Mouse (Mus musculus): ENCODE results near the gene Hrc.

Hrc gene

DNA sequence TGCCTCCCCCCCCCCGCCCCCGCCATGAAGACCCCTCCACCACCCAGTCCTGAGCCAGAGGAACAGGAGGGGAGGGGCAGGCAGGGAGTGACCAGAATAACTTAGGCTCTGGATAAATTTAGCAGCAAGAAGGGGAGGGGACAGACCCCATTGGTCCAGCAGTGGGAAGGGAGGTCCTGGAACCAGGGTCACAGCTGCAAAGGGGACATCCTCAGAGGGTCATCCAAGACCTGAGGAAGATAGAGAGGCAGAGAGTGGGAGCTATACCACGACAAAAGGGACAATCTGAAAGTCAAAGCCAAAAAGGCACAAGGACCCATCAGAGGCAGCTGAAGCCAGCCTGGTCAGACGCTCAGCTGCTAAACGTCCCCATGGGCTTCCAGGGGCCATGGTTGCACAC lies at the start of gene Hrc:
TSS of gene Hrc (plus strand) at position 235 of the 400 bp plus-strand sequence.
- DNase-seq (ENCODE audit: low spot score), result no peak

DNA sequence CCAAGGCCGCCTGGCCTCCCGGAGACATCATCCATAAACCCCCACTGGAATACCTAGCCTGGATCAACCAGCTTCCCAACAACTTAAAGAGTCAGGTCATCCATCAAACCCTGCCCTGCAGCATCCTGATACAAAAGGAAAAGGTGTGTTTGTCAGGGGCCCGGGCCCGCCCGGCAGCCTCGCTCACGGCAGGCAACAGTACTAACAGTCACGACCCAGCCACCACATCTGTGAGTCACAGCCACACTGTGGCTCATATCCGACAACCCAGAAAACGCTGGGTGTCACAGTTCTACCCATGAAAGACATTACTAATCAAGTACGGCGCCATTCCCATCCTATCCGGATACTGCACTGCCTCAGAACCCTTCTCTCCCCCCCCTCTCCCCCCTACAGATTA lies 48.6 kb upstream of the Hrc start:
- no peak for DNase-seq (ENCODE audit: low spot score)

DNA sequence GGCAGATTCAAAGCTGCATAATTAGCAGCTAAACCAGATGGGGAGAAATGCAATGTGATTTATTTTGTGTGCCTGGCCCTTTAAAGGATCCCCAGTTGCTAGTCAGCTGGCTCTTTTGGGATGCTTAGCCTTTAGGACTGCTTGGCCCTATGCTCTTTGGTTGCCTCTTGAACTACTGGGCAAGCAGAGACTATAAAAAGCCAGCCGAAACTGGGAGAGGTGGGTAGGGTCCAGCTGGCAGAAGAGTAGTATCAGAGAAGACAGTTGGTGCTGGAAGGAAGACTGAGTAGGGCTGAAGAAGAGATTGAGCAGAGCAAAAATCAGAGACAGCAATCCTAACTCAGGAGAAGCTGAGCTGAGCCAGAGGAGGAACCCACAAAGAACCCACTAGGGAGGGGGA lies 38.5 kb upstream of the Hrc start:
- no peak for DNase-seq (ENCODE audit: low spot score)

DNA sequence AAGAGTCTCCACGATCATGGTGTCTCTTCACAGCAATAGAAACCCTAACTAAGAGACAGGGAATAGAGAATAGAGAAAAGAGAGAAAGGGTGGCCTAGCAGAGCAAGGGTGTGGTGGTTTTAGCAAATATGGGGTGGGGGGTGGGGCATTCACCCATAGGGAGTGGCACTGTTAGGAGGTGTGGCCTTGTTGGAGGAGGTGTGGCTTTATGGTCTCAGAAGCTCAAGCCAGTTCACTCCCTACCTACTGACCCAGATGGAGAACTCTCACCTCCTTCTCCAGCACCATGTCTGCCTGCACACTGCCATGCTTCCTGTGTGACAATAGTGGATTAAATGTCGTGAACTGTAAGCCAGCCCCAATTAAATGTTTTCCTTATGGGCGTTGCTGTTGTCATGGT lies 37.5 kb upstream of the Hrc start:
- DNase-seq (ENCODE audit: low spot score), result no peak

DNA sequence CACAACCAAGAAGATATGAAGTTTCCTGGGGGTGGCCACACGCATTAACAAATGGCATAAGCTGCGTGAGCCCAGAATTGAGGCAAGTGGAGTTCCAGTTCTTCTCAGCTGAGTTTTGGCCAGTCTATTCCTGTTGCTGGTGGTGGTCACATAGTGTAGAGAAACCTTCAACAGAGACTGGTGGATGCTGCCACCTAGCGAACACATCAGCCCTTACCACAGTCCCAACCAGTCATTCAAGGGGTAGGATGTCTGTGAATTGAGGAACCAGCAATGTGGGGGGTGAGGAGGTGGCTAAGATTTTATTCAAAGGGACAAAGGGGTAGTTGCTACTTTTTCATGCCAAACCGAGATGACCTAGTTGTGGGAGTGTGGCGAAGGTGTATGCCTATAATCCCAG lies 35.3 kb upstream of the Hrc start:
- no peak for DNase-seq (ENCODE audit: low spot score)

DNA sequence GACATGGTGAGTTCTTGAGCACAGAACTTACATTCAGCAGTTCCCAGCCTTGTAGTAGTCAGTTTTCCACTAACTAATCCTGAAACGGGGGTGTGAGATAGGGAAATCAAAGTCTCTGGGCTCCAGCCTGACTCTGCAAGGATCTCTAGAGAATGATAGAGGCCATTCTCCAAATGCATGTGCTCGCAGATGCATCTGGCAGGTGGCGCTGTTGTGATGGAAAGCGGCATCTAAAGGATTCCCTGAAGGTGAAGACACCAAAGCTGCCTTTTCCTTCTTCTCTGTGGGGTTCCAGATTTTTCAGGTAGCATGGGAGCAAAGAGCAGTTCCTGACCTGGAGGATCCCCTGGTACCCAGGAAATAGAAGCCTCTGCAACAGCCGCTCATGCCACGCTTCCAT lies 34.8 kb upstream of the Hrc start:
- no peak for DNase-seq (ENCODE audit: low spot score)

DNA sequence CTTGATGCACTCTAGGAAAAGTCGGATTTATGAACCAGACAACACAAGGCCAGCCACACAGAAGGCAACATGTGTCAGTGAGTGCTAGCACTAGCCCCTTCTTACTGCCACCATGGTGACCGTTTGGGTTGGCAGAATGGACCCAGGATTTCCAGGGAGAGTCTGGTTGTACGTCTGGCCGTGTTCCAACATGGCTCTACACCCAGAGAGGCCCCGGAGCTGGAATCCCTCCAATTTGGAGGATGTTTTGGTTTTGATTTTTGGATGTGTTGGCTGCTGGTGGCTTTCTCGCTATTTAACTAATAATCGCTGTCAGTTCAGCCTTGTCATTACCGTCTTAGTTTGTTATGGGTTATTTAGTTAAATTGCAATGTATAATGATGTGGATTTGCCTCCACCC lies 32.5 kb upstream of the Hrc start:
- DNase-seq (ENCODE audit: low spot score), result no peak

DNA sequence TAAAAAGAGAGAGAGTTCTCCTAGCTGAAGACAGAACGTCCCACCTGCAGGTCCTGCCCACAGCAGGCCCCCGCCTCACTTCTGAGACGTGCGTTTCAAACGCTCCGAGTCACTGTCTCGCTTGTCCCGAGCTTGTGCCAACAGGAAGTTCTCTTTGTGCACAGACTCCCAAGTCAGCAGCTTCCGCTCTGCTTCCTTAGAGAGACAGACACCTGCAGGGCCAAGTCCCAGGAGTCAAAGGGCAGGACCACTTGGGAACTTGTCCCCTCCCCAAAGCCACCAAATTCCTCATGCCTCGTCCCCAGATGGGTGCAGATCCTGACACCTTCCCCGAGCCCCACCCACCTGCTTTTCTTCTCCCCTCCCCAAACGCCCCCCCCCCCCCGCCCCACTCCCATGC lies 30.2 kb upstream of the Hrc start:
- DNase-seq (ENCODE audit: low spot score), result no peak

DNA sequence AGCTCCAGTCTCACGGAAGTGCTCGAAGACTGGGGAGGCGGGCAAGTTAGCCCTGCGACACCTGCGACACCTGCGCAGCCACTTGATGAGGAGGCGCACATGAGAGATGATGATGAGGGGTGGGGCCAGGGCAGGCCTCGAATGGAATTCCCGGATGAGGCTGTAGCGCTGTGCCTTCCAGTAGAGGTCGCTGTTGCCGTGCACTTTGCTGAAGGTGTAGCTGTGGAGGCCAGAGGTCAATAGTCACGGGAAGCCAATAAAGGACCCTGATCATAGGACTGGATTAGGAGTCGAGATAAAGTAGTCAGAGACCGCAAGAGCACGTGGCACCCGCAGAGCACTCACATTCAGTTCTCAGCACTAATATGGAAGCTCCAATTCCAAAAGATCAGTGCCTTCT lies 29.8 kb upstream of the Hrc start:
- DNase-seq (ENCODE audit: low spot score), result no peak

DNA sequence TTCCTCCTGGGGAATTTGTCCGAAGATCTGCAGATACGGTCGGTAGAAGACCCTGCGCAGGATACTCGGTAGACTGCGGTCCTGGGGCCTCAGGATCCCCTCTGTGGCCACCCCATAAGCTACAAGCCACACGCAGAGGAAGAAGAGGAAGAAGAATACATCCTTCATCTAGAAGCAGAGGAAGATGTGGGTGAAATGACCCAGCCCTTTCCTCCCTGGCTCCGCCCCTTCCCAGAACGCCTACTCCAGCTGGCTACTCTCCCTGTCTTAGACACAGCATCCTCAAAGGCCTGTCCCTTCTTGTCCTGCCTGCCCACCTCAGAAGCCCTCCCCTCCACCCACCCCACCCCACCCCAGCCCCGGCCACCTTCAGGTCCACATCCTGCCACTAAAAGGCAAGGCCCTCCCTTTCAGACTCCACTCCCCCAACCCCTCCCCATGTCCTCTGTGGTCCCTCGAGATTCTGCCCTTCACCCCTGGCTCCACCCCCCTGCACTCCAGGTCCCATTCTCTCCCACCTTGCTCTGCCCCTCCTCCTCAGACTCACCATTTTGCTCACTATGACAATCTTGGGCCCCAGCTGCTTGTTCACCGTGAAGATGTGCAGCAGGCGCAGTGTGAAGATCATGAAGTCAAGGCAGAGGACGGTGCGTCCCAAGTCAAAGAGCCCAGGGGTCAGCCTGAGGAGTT lies 26.4 kb upstream of the Hrc start:
- DNase-seq (ENCODE audit: low spot score), result no peak

DNA sequence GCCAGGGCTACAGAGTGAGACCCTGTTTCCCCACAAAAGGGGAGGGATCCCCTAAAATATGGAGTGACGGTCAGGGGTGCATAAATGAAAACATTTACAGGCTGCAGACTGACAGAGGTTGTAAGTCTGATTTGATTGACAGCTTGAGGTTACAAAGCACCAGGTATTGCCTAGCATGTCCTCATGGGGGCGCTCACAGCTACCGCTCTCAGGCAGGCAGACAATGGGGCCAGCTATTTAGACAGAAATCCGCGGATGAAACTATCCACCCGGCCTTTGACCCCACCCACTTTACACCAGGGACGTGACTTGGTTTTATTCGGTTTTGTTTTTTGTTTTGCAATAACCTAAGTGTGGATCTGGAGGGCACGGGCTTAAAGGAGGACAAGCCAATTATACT lies 25.6 kb upstream of the Hrc start:
- no peak for DNase-seq (ENCODE audit: low spot score)

DNA sequence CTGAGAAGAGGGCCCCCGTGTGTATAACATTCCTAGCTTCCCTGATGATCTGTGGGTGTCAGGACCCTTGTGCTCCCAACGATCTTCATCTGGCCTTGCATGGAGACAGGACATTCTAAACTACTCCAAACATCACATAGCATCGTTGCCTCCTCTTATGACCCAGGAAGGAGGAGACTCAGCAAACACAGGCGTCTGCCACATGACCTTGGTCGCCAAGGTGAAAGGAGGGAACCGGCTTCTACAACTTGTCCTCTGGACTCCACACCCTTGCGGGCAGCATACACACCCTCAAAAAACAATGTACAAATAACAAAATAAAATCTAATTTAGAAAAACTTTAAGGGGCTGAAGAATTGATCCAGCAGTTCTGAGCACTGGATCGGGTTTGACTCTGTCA lies 23.1 kb upstream of the Hrc start:
- no peak for DNase-seq (ENCODE audit: low spot score)

DNA sequence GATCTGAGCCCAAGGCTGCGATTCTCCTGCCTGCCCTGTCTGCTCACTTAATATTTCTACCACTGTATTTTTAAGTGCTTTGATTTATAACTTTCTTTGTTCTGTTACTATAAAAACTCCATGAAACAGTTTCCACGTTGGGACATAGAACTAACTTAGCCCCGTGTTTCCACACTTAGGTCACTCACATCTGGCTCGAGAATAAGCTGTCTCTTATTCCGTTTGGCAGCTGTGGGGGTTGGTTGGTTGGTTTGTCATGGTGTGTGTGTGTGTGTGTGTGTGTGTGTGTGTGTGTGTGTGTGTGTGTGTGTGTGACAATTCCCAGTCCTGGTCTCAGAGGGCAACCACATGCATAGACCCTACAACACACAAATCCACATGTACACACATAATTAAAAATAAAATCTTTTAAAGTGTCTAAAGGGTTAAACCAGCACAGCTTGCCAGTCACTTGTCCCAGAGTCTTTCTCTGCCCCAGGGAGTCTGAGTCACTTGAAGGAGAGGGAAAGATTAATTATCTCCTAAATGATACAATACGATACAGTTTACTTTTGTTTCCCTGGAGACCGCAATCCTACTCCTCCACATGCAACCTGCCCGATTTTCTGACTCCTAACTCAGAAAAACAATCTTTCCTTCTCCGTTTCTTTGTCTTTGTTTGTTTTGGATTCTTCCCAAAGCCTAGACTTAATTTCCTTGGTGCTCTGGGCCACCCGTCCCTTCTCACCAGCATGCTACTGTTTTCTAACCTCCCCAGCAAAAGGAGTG lies 22.2 kb upstream of the Hrc start:
- DNase-seq (ENCODE audit: low spot score), result no peak

DNA sequence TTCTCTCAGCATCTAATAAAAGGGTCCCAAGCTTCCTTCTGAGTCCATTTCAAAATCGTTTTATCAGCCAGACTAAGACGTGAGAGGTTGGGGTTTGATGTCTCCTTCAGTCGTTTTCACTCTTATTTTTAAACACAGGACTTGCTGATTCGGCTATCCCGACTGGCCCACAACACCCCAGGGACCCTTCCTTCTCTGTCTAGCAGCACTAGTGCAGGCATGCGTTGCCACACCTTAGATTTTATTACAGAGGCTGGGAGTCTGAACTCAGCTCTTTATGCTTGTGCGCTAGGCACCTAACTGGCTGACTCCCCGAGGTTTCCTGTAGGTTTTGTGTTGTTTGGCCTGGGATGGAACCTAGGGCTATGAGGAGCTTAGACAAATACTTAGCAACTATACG lies 21.6 kb upstream of the Hrc start:
- no peak for DNase-seq (ENCODE audit: low spot score)

DNA sequence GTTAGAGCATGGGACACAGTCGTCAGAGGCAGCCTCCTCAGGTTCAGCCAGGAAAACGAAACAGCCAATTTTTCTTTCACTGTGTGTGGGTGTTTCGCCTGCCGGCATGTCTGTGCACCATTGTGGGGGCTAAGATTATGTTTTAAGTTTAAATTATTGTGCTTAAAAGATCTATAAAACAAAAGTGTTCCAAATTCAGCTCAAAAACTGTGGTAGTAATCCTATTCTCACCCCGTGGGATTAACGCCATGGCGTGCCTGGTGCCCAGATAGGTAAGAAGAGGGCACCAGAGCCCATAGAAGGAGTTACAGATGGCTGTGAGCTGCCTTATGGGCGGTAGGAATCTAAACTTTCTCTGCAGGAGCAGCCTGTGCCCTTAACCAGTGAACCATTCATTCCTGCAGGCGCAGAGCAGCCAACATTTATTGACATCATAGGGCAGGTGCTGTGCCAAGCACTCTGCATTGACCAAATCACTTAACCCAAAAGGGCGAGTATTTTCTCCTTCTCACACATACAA lies 19.8 kb upstream of the Hrc start:
- DNase-seq (ENCODE audit: low spot score), result no peak

DNA sequence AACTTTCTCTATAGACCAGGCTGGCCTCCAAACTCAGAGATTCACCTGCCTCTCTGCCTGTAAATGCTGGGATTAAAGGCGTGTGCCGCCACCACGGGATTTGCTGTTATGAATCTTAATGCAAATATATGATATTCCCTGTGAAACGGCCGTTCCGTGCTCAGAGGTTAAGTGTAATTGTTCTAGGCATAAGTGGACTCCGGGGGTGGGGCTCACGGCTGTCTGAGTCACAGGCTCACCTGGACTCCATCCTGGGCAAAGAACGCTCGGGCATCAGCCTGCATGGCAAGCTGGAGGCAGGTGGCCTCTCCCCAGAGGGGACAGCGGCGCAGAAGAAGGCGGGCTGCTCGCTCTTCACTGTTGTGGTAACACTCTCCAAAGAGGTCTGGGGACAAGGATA lies 18.6 kb upstream of the Hrc start:
- DNase-seq (ENCODE audit: low spot score), result no peak

DNA sequence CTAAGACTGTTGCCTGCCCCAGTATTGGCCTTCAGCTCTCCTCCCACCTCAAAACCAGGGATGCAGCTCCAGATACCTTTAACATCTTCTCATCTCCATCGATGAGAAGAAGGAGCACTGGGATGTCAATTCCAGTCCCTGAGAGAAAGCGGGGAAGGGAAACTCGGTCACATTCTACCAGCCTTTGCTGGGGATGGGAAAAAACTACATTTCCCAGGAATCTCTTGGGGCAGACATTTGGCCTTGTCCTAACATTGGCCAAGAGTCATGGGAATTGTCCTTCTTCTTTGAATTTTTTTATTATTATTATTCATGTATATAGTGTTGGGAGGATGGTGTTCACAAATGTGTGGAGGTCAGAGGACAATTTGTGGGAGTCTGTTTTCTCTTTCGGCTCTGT lies 12.8 kb upstream of the Hrc start:
- no peak for DNase-seq (ENCODE audit: low spot score)

DNA sequence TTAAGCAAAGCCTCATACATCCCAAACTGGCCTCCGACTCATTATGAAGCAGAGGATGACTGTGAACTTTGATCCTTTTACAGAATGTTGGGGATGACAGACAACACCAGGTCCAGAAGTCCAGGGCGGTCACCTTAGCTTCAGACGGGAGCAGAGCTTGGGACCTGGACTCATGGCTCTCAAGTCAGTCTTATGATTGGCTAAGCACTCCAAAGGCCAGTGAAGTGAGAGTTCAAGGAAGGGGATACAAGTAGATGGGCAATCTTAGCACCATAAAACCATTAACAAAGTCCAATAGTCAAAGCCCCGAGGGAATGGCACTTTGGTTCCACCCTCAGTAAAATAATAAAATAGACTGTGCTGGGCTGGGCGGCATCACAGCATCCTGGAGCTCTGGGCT lies 12.0 kb upstream of the Hrc start:
- no peak for DNase-seq (ENCODE audit: low spot score)

DNA sequence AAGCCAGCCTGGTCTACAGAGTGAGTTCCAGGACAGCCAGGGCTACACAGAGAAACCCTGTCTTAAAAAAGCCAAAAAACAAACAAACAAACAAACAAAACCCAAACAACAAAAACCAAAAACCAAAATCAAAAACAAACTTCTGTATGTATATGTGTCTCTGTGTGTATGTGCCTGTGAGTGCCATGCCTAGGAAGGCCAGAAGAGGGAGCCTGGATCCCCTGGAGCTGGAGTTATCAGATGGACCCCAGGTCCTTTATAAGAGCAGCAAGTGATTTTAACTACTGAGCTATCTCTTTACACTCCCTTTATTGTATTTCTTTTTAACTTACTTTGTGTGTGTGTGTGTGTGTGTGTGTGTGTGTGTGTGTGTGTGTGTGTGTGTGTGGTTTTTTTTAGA lies 9.3 kb upstream of the Hrc start:
- DNase-seq (ENCODE audit: low spot score), result no peak

DNA sequence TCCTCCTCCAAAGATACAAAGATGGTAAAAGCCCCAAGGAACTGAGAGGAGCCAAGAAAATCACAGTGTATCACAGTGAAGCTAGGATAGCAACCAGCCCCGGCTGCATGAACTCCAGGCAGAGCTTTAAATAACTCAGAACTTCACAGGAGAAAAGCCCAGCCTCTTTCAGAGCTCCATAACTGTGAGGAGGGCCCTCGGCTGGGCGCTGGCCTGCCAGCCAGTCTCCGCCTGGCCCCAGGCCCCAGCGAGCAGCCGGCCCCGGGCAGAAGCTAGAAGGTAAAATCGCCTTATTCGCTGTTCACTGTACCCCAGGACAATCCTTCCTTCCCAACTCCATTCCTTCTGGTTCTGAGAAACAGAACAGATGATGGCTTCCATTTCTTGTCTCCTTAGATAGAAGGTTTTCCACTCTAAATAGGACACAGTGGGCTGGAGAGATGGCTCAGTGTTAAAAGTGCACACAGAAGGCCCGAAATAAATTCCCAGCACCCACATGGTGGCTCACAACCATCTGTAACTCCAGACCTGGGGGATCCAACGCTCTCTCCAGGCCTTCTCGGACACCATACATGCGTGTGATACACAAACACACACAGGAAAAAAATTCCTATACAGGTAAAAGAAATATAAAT lies 6.1 kb upstream of the Hrc start:
- no peak for DNase-seq (ENCODE audit: low spot score)

DNA sequence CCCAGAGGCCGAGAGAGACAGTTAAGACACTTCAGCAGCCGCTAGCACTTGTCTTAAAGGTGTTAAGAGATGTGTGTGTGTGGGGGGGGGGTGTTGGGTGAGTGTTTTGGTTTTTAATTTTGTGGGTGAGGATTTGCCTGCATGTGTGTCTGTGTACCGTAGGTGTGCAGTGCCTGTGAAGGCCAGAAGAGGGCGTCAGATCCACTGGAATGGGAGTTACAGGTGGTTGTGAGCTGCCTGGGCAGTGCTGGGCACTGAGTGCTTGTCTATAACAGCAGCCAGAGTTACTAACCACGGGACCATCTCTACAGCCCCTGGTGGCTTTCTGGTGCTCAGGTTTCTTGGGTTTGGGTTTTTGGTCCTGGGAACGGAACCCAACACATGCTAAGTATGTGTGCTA lies 3.6 kb upstream of the Hrc start:
- DNase-seq (ENCODE audit: low spot score), result no peak

DNA sequence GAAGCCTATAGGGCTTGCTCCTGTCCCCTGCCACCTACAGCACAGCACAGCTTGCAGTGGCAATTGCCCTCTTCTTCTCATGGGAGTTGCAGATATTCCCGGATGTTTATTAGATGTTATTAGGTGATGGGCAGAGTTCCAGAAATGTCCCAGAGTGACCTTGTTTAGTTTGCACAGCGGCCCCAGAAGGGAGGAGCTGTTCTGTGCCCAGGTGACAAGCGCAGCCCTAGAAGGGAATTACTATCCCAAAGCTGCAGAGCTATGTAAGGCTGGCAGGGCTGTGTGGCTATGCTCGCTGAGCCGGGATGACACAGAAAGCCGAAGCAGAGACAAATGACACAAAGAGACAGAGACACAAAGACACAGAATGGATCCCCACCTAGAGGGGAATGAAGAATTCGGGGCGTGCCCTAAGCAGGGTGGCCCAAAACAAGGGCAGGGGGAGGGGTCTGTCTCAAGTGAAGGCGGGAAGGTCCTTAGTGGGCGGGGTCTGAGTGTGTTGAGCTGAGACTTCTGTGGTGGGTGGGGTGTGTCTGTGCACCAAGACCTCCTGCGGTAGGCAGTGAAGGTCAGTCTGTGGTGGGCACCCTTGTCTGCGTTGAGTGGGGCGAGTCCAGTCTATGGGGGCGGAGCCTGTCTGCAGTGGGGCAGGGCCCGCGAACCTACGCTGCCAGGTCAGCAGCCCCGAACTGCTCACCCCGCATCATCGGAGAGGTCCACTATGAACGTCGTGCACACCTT lies 2.2 kb upstream of the Hrc start:
- DNase-seq (ENCODE audit: low spot score), result no peak

Measured in urinary bladder, postnatal 10 days (tissue).